Mouse (Mus musculus) hindbrain, embryonic 15.5 days (tissue): ENCODE results near the gene Rangrf. TPM values are rescaled to one million over a fixed set of nuclear protein-coding genes. Genes with fewer than 3 reads are reported as not detected.
"Not testable (repeated sequence)": the region's sequence is repeated elsewhere in the genome, so short reads cannot be mapped to it uniquely, and the experiment has no call there.

Experiments used
- ATAC-seq: fragments of 200-750 bp; cut with Nextera tagmentation; 2 replicates; pipeline ENCODE4 v1.8.0; 2017; ENCODE audit warnings: low read depth, moderate number of reproducible peaks, moderate TSS enrichment; ENCODE audit not compliant: low FRiP score
- H3K27ac ChIP-seq: fragments of 300-500 bp; sonication (generic); replicated peaks from 2 replicates; pipeline ENCODE4 v1.5.1; 2015; ENCODE audit warnings: mild to moderate bottlenecking, inconsistent platforms
- H3K27me3 ChIP-seq: fragments of 300-500 bp; sonication (generic); 2 replicates; pipeline ENCODE4 v1.6.1; 2015; ENCODE audit warnings: control low read depth, inconsistent platforms
- H3K36me3 ChIP-seq: fragments of 300-500 bp; sonication (generic); 2 replicates; pipeline ENCODE4 v1.6.1; 2015; ENCODE audit warnings: control low read depth, inconsistent platforms
- H3K4me1 ChIP-seq: fragments of 300-500 bp; sonication (generic); replicated peaks from 2 replicates; pipeline ENCODE4 v1.6.1; 2015; ENCODE audit warnings: control low read depth, inconsistent platforms
- H3K4me2 ChIP-seq: fragments of 300-500 bp; sonication (generic); 2 replicates; pipeline ENCODE4 v1.6.1; 2015; ENCODE audit warnings: moderate library complexity, mild to moderate bottlenecking, inconsistent platforms
- H3K4me3 ChIP-seq: fragments of 300-500 bp; sonication (generic); 2 replicates; pipeline ENCODE4 v1.5.1; 2015; ENCODE audit warnings: mild to moderate bottlenecking, inconsistent platforms
- H3K9ac ChIP-seq: fragments of 300-500 bp; sonication (generic); 2 replicates; pipeline ENCODE4 v1.6.1; 2015; ENCODE audit warnings: inconsistent platforms
- H3K9me3 ChIP-seq: fragments of 300-500 bp; sonication (generic); 2 replicates; pipeline ENCODE4 v1.6.1; 2016; ENCODE audit warnings: control low read depth, inconsistent platforms
- WGBS: fragments of 180-500 bp; shearing (Covaris S2); methylation state at CpG from one replicate; pipeline ENCODE4 v1.1.7; 2015; 5-methylcytosine and 5-hydroxymethylcytosine counted together
- polyA plus RNA-seq: library from polyadenylated mRNA; unstranded; fragments of >200 nt; fragmentation: Nextera tagmentation; extraction: Ambion mirVana; gene quantifications from 2 replicates; pipeline ENCODE4 v1.2.1, GENCODE M21; 2015

Gene Rangrf
- polyA plus RNA-seq: 29.8 and 34.3 TPM in 2 replicates

GRCm38 (mm10) chr11:68975085-68975484, at the start of gene Rangrf:
TSS of gene Rangrf (minus strand) at chr11:68975185.
- 87% methylated on average over 7 of the region's 7 CpGs for WGBS
- Histone ChIP-seq H3K36me3 (no peaks in the 10 kb centered on the region), H3K9ac (no peak within 1 kb of the TSS), H3K4me1 (peaks cover 7% of the 10 kb centered on the region), H3K27ac (no peak within 1 kb of the TSS), H3K27me3 (no peaks in the 10 kb centered on the region), H3K9me3 (no peaks in the 10 kb centered on the region), H3K4me2 (peak within 1 kb of the TSS; percentile 80), H3K4me3 (peak within 1 kb of the TSS; percentile 45)
- ATAC-seq: no peak

GRCm38 (mm10) chr11:69020691-69021090, 45.7 kb upstream of the Rangrf start:
- no peak overlapping the region for H3K9ac ChIP-seq
- no peak for ATAC-seq
- H3K27ac ChIP-seq: no peak overlapping the region
- H3K4me3 ChIP-seq: no peak overlapping the region
- H3K36me3 ChIP-seq: peaks cover 45% of the 10 kb centered on the region
- no peaks in the 10 kb centered on the region for H3K9me3 ChIP-seq
- H3K4me1 ChIP-seq: peaks cover 8% of the 10 kb centered on the region
- H3K4me2 ChIP-seq: no peak overlapping the region
- no peaks in the 10 kb centered on the region for H3K27me3 ChIP-seq

- H3K36me3 ChIP-seq: peaks cover 8% of the 10 kb centered on the region; the same call in 1 of the 2 replicates
- peak overlapping the region; percentile 79 for H3K4me2 ChIP-seq
- H3K9me3 ChIP-seq: no peaks in the 10 kb centered on the region
- H3K9ac ChIP-seq: peak overlapping the region; percentile 79
- H3K4me3 ChIP-seq: peak overlapping the region; percentile 70
- ATAC-seq: no peak
- H3K4me1 ChIP-seq: peaks cover 12% of the 10 kb centered on the region
- 71% methylated on average over 3 of the region's 3 CpGs for WGBS
- H3K27ac ChIP-seq: peak overlapping the region; percentile 93
- H3K27me3 ChIP-seq: no peaks in the 10 kb centered on the region
Observed at GRCm38 (mm10) chr11:69016755-69017154, 41.8 kb upstream of the Rangrf start.

GRCm38 (mm10) chr11:69015644-69016441, 40.9 kb upstream of the Rangrf start, which contains the start of gene Ctc1:
TSS of gene Ctc1 (plus strand) at chr11:69015911.
- Histone ChIP-seq H3K9ac (peak within 1 kb of the TSS; percentile 79), H3K4me3 (peak within 1 kb of the TSS; percentile 70), H3K27me3 (no peaks in the 10 kb centered on the region), H3K27ac (peak within 1 kb of the TSS; percentile 93), H3K36me3 (no peaks in the 10 kb centered on the region; the same call in 1 of the 2 replicates), H3K4me2 (peak within 1 kb of the TSS; percentile 79), H3K4me1 (peaks cover 22% of the 10 kb centered on the region), H3K9me3 (no peaks in the 10 kb centered on the region)
- 3% methylated on average over 38 of the region's 38 CpGs for WGBS
- peak; percentile 94 for ATAC-seq

- WGBS: 2% methylated on average over 18 of the region's 18 CpGs
- Histone ChIP-seq H3K27me3 (no peaks in the 10 kb centered on the region), H3K9me3 (no peaks in the 10 kb centered on the region), H3K27ac (peak overlapping the region; percentile 92), H3K4me2 (peak overlapping the region; percentile 71), H3K4me3 (peak overlapping the region; percentile 44), H3K9ac (peak overlapping the region; percentile 53), H3K36me3 (no peaks in the 10 kb centered on the region), H3K4me1 (peaks cover 30% of the 10 kb centered on the region)
- ATAC-seq: peak; percentile 73
Observed at GRCm38 (mm10) chr11:69012071-69012601, 37.2 kb upstream of the Rangrf start.

GRCm38 (mm10) chr11:69011445-69011844, 36.5 kb upstream of the Rangrf start:
- Histone ChIP-seq H3K4me3 (peak overlapping the region; percentile 44), H3K4me1 (peaks cover 28% of the 10 kb centered on the region), H3K4me2 (peak overlapping the region; percentile 71), H3K27ac (peak overlapping the region; percentile 92)
- not testable (repeated sequence) for ATAC-seq, H3K9ac ChIP-seq, H3K9me3 ChIP-seq, H3K27me3 ChIP-seq, H3K36me3 ChIP-seq
- 80% methylated on average over 2 of the region's 2 CpGs for WGBS

GRCm38 (mm10) chr11:69010400-69011323, 35.7 kb upstream of the Rangrf start:
- Histone ChIP-seq H3K27me3 (no peaks in the 10 kb centered on the region), H3K9ac (no peak overlapping the region), H3K4me3 (0 out of 2 replicates have a peak overlapping the region, but pooled peaks have one; percentile 44), H3K4me2 (peak overlapping the region; percentile 71; the same call in 1 of the 2 replicates), H3K36me3 (no peaks in the 10 kb centered on the region), H3K9me3 (no peaks in the 10 kb centered on the region), H3K4me1 (peaks cover 28% of the 10 kb centered on the region), H3K27ac (peak overlapping the region; percentile 92; the same call in 1 of the 2 replicates)
- 93% methylated on average over 15 of the region's 15 CpGs for WGBS
- ATAC-seq: no peak

GRCm38 (mm10) chr11:69009508-69009907, 34.5 kb upstream of the Rangrf start:
- H3K4me3 ChIP-seq: no peak overlapping the region
- no peaks in the 10 kb centered on the region for H3K27me3 ChIP-seq
- peaks cover 24% of the 10 kb centered on the region for H3K4me1 ChIP-seq
- ATAC-seq: no peak
- H3K27ac ChIP-seq: no peak overlapping the region
- WGBS: 95% methylated on average over 1 of the region's 1 CpGs
- no peak overlapping the region for H3K9ac ChIP-seq
- no peaks in the 10 kb centered on the region for H3K9me3 ChIP-seq
- no peak overlapping the region for H3K4me2 ChIP-seq
- no peaks in the 10 kb centered on the region for H3K36me3 ChIP-seq

- Histone ChIP-seq H3K4me3 (peak within 1 kb of the TSS; percentile 62), H3K27me3 (no peaks in the 10 kb centered on the region), H3K9ac (peak within 1 kb of the TSS; percentile 68), H3K4me1 (peaks cover 24% of the 10 kb centered on the region), H3K9me3 (no peaks in the 10 kb centered on the region), H3K4me2 (peak within 1 kb of the TSS; percentile 61), H3K36me3 (peaks cover 1% of the 10 kb centered on the region; the same call in 1 of the 2 replicates), H3K27ac (peak within 1 kb of the TSS; percentile 66)
- WGBS: 8% methylated on average over 38 of the region's 38 CpGs
- peak; percentile 88 for ATAC-seq
Observed at GRCm38 (mm10) chr11:69008182-69009121, 33.5 kb upstream of the Rangrf start, which contains the start of gene Pfas. TSS of gene Pfas (minus strand) at chr11:69008460.

GRCm38 (mm10) chr11:69006575-69006974, 31.6 kb upstream of the Rangrf start:
- H3K4me3 ChIP-seq, ATAC-seq, H3K9me3 ChIP-seq, H3K27me3 ChIP-seq, H3K9ac ChIP-seq, H3K27ac ChIP-seq, H3K4me2 ChIP-seq: not testable (repeated sequence)
- Histone ChIP-seq H3K36me3 (peaks cover 13% of the 10 kb centered on the region), H3K4me1 (peaks cover 22% of the 10 kb centered on the region)

GRCm38 (mm10) chr11:69005193-69005592, 30.2 kb upstream of the Rangrf start:
- no peak overlapping the region for H3K27ac ChIP-seq
- no peak overlapping the region for H3K9ac ChIP-seq
- no peaks in the 10 kb centered on the region for H3K9me3 ChIP-seq
- H3K4me3 ChIP-seq: no peak overlapping the region
- no peaks in the 10 kb centered on the region for H3K27me3 ChIP-seq
- H3K4me2 ChIP-seq: no peak overlapping the region
- no peak for ATAC-seq
- 94% methylated on average over 7 of the region's 7 CpGs for WGBS
- H3K36me3 ChIP-seq: peaks cover 26% of the 10 kb centered on the region
- peaks cover 13% of the 10 kb centered on the region for H3K4me1 ChIP-seq
